Mouse (Mus musculus): ENCODE results near the gene Aoah. TPM values are rescaled to one million over a fixed set of nuclear protein-coding genes. Genes with fewer than 3 reads are reported as not detected.

Gene Aoah
- polyA plus RNA-seq (2012; rRNA removed) = 1.6 and 3.2 TPM in 2 replicates

DNA sequence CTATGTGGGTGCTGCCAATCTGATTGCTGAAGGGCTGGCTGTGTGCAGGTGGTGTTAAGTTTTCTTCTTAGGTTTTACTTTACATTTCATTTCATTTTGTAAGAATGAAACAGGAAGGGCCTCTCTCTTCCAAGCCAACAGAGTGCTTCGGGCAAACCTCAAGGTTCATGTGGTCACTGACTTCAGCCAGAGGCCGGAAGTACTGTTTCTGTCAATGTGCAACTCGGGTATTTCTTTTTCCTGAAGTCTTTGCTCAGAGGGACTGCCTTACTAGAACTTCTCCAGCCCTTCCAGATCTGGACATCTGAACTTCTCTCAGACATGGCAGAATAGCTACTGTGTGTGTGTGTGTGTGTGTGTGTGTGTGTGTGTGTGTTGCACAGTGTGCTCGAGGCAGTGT is at the start of gene Aoah:
Gene Aoah (plus strand): TSS at position 213 of the 400 bp plus-strand sequence.
- 9% methylated on average over 4 of the region's 4 CpGs for WGBS
- Histone ChIP-seq H3K4me1 (ENCODE audit: control insufficient read depth, insufficient read depth, insufficient read length) (no peaks in the 10 kb centered on the region; the same call in 1 of the 2 replicates), H3K27me3 (ENCODE audit: control insufficient read depth, insufficient read depth, low read length) (no peaks in the 10 kb centered on the region), H3K4me3 (ENCODE audit: extremely low read depth, insufficient read depth, insufficient read length) (no peak within 1 kb of the TSS), H3K36me3 (ENCODE audit: control insufficient read depth, insufficient read depth, low read length) (no peaks in the 10 kb centered on the region), H3K27ac (ENCODE audit: insufficient read depth, low read length) (no peak within 1 kb of the TSS)
- DNase-seq (ENCODE audit: low read depth in 1 of 2, low spot score in 2 of 2) = no peak
- TF ChIP-seq POLR2A (IDR thresholded peaks at IDR 0.05; ENCODE audit: low read depth, low read length) = no peak
- no peak for TF ChIP-seq CTCF (IDR thresholded peaks at IDR 0.05; ENCODE audit: extremely low read depth, insufficient read depth, insufficient read length, insufficient replicate concordance)

DNA sequence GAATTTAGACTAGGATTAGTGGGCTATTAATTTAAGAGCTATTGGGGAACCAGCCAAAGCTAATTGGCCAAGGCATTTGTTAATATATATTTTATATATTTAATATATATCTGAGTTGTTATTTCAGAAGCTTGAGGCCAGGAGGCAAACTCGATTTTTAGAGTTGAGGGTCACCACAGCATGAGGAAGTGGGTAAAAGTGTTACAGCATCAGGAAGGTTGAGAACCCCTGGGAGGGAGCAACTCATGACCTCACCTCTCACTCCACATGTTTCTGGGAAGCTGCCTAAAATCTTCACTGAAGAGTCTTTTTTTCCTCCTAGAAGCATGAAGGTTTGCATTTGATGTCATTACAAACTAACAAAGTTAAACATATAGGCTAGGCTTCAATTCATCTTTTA is 39.1 kb upstream of the Aoah start:
- Histone ChIP-seq H3K4me3 (ENCODE audit: extremely low read depth, insufficient read depth, insufficient read length) (no peak overlapping the region), H3K4me1 (ENCODE audit: control insufficient read depth, insufficient read depth, insufficient read length) (no peaks in the 10 kb centered on the region), H3K27me3 (ENCODE audit: control insufficient read depth, insufficient read depth, low read length) (no peaks in the 10 kb centered on the region), H3K36me3 (ENCODE audit: control insufficient read depth, insufficient read depth, low read length) (no peaks in the 10 kb centered on the region), H3K27ac (ENCODE audit: insufficient read depth, low read length) (no peak overlapping the region)
- TF ChIP-seq POLR2A (IDR thresholded peaks at IDR 0.05; ENCODE audit: low read depth, low read length) (no peak), CTCF (IDR thresholded peaks at IDR 0.05; ENCODE audit: extremely low read depth, insufficient read depth, insufficient read length, insufficient replicate concordance) (no peak)
- 0% methylated on average over 1 of the region's 1 CpGs for WGBS
- DNase-seq (ENCODE audit: low read depth in 1 of 2, low spot score in 2 of 2) = no peak

- Histone ChIP-seq H3K4me3 (ENCODE audit: extremely low read depth, insufficient read depth, insufficient read length) (no peak overlapping the region), H3K36me3 (ENCODE audit: control insufficient read depth, insufficient read depth, low read length) (no peaks in the 10 kb centered on the region), H3K4me1 (ENCODE audit: control insufficient read depth, insufficient read depth, insufficient read length) (no peaks in the 10 kb centered on the region), H3K27me3 (ENCODE audit: control insufficient read depth, insufficient read depth, low read length) (no peaks in the 10 kb centered on the region), H3K27ac (ENCODE audit: insufficient read depth, low read length) (no peak overlapping the region)
- WGBS = 78% methylated on average over 5 of the region's 5 CpGs
- TF ChIP-seq POLR2A (IDR thresholded peaks at IDR 0.05; ENCODE audit: low read depth, low read length) (no peak), CTCF (IDR thresholded peaks at IDR 0.05; ENCODE audit: extremely low read depth, insufficient read depth, insufficient read length, insufficient replicate concordance) (no peak)
- DNase-seq (ENCODE audit: low read depth in 1 of 2, low spot score in 2 of 2) = no peak
Observed at GRCm38 (mm10) chr13:20783648-20784047, 10.3 kb upstream of the Aoah start.

GRCm38 (mm10) chr13:20784060-20784459 is 9.9 kb upstream of the Aoah start:
- Histone ChIP-seq H3K27me3 (ENCODE audit: control insufficient read depth, insufficient read depth, low read length) (no peaks in the 10 kb centered on the region), H3K27ac (ENCODE audit: insufficient read depth, low read length) (no peak overlapping the region), H3K36me3 (ENCODE audit: control insufficient read depth, insufficient read depth, low read length) (no peaks in the 10 kb centered on the region), H3K4me3 (ENCODE audit: extremely low read depth, insufficient read depth, insufficient read length) (no peak overlapping the region), H3K4me1 (ENCODE audit: control insufficient read depth, insufficient read depth, insufficient read length) (no peaks in the 10 kb centered on the region)
- 82% methylated on average over 6 of the region's 6 CpGs for WGBS
- DNase-seq (ENCODE audit: low read depth in 1 of 2, low spot score in 2 of 2) = no peak
- TF ChIP-seq CTCF (IDR thresholded peaks at IDR 0.05; ENCODE audit: extremely low read depth, insufficient read depth, insufficient read length, insufficient replicate concordance) (no peak), POLR2A (IDR thresholded peaks at IDR 0.05; ENCODE audit: low read depth, low read length) (no peak)

DNA sequence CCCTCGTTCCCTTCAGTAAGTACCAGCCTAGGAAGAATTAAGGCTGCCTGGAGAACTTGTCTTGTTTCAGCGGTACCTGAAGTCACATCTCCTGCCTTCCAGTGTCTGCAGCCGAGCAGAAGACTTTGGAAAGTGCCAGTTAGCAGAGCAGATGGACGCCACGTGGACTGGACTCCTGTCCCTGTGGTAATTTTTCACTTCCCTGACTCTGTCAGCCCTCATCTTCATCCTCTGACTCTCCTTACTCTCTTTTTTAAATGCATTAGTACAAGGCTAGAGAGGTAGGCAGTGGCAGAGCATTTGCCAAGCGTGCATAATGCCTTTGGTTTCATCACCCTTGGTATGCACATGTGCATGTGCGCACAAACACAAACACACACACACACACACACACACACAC is 8.0 kb upstream of the Aoah start:
- no peak overlapping the region for H3K27ac ChIP-seq (ENCODE audit: insufficient read depth, low read length)
- TF ChIP-seq POLR2A (IDR thresholded peaks at IDR 0.05; ENCODE audit: low read depth, low read length) (no peak), CTCF (IDR thresholded peaks at IDR 0.05; ENCODE audit: extremely low read depth, insufficient read depth, insufficient read length, insufficient replicate concordance) (no peak)

DNA sequence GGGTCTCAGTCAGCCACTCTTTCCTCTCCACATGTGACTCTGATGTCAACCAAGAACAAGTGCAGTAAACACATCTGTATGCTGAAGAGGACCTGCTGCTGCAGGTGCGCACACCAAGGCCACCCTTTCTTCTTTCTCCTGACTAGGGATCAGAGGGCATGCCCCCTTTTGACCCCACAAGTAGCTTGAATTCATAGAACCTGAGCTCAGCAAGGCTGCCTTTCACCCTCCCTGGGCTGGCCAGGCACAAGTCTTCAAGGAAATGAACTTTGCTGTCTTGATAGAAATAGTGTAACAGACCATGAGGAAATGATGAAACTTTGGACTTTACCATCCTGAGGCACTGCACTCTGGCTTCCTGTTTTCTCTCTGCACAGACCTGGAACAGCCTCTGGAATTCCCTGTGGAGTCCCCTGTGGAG is 7.1 kb upstream of the Aoah start:
- H3K27ac ChIP-seq (ENCODE audit: insufficient read depth, low read length) = no peak overlapping the region
- TF ChIP-seq CTCF (IDR thresholded peaks at IDR 0.05; ENCODE audit: extremely low read depth, insufficient read depth, insufficient read length, insufficient replicate concordance) = no peak
- TF ChIP-seq POLR2A (IDR thresholded peaks at IDR 0.05; ENCODE audit: low read depth, low read length) = no peak
- H3K27me3 ChIP-seq (ENCODE audit: control insufficient read depth, insufficient read depth, low read length) = no peaks in the 10 kb centered on the region
- no peak for DNase-seq (ENCODE audit: low read depth in 1 of 2, low spot score in 2 of 2)
- H3K4me3 ChIP-seq (ENCODE audit: extremely low read depth, insufficient read depth, insufficient read length) = no peak overlapping the region
- no peaks in the 10 kb centered on the region for H3K36me3 ChIP-seq (ENCODE audit: control insufficient read depth, insufficient read depth, low read length)
- 93% methylated on average over 1 of the region's 1 CpGs for WGBS
- H3K4me1 ChIP-seq (ENCODE audit: control insufficient read depth, insufficient read depth, insufficient read length) = no peaks in the 10 kb centered on the region

More for the DNA sequence above, 8.0 kb upstream of the Aoah start:
- DNase-seq (ENCODE audit: low read depth in 1 of 2, low spot score in 2 of 2) = no peak
- Histone ChIP-seq H3K4me1 (ENCODE audit: control insufficient read depth, insufficient read depth, insufficient read length) (no peaks in the 10 kb centered on the region), H3K36me3 (ENCODE audit: control insufficient read depth, insufficient read depth, low read length) (no peaks in the 10 kb centered on the region), H3K4me3 (ENCODE audit: extremely low read depth, insufficient read depth, insufficient read length) (no peak overlapping the region), H3K27me3 (ENCODE audit: control insufficient read depth, insufficient read depth, low read length) (no peaks in the 10 kb centered on the region)
- 89% methylated on average over 7 of the region's 7 CpGs for WGBS

GRCm38 (mm10) chr13:20787952-20788351 is 6.0 kb upstream of the Aoah start:
- DNase-seq (ENCODE audit: low read depth in 1 of 2, low spot score in 2 of 2) = no peak
- TF ChIP-seq POLR2A (IDR thresholded peaks at IDR 0.05; ENCODE audit: low read depth, low read length) (no peak), CTCF (IDR thresholded peaks at IDR 0.05; ENCODE audit: extremely low read depth, insufficient read depth, insufficient read length, insufficient replicate concordance) (no peak)
- Histone ChIP-seq H3K4me1 (ENCODE audit: control insufficient read depth, insufficient read depth, insufficient read length) (no peaks in the 10 kb centered on the region), H3K27ac (ENCODE audit: insufficient read depth, low read length) (no peak overlapping the region), H3K4me3 (ENCODE audit: extremely low read depth, insufficient read depth, insufficient read length) (no peak overlapping the region), H3K27me3 (ENCODE audit: control insufficient read depth, insufficient read depth, low read length) (no peaks in the 10 kb centered on the region), H3K36me3 (ENCODE audit: control insufficient read depth, insufficient read depth, low read length) (no peaks in the 10 kb centered on the region)
- WGBS = 76% methylated on average over 4 of the region's 4 CpGs
